Mouse (Mus musculus) lung, embryonic 16.5 days (tissue): ENCODE measurements around the gene Olfr1143. TPM values are rescaled to one million over a fixed set of nuclear protein-coding genes. Genes with fewer than 3 reads are reported as not detected.

Experiments
- ATAC-seq: fragments of 200-750 bp; cut with Nextera tagmentation; 2 replicates; pipeline ENCODE4 v1.8.0; 2017; ENCODE audit warnings: low read depth, mild to moderate bottlenecking, moderate library complexity
- H3K27ac ChIP-seq: fragments of 300-500 bp; sonication (generic); 2 replicates; pipeline ENCODE4 v1.5.1; 2014; ENCODE audit warnings: mild to moderate bottlenecking, control low read depth, low read length
- H3K27me3 ChIP-seq: fragments of 300-500 bp; sonication (generic); 2 replicates; pipeline ENCODE4 v1.6.1; 2014; ENCODE audit warnings: low read depth, low read length, mixed read lengths; ENCODE audit not compliant: control insufficient read depth, insufficient read depth
- H3K36me3 ChIP-seq: fragments of 300-500 bp; sonication (generic); 2 replicates; pipeline ENCODE4 v1.6.1; 2014; ENCODE audit warnings: low read length; ENCODE audit not compliant: control insufficient read depth, insufficient read depth
- H3K4me1 ChIP-seq: fragments of 300-500 bp; sonication (generic); replicated peaks from 2 replicates; pipeline ENCODE4 v1.6.1; 2014; ENCODE audit warnings: low read length, mixed read lengths; ENCODE audit not compliant: control insufficient read depth, insufficient read depth
- H3K4me2 ChIP-seq: fragments of 300-500 bp; sonication (generic); 2 replicates; pipeline ENCODE4 v1.6.1; 2014; ENCODE audit warnings: low read depth, low read length, control low read depth
- H3K4me3 ChIP-seq: fragments of 300-500 bp; sonication (generic); 2 replicates; pipeline ENCODE4 v1.5.1; 2014; ENCODE audit warnings: mild to moderate bottlenecking, low read length, control low read depth
- H3K9ac ChIP-seq: fragments of 300-500 bp; sonication (generic); 2 replicates; pipeline ENCODE4 v1.6.1; 2014; ENCODE audit warnings: low read length, control low read depth
- H3K9me3 ChIP-seq: fragments of 300-500 bp; sonication (generic); 2 replicates; pipeline ENCODE4 v1.6.1; 2016; ENCODE audit warnings: low read length; ENCODE audit not compliant: control insufficient read depth
- WGBS: fragments of 180-500 bp; shearing (Covaris S2); extraction: QIAGEN DNeasy Blood & Tissue Kit; methylation state at CpG from one replicate; pipeline ENCODE4 v1.1.7; 2014; 5-methylcytosine and 5-hydroxymethylcytosine counted together
- polyA plus RNA-seq: library from polyadenylated mRNA; unstranded; fragments of >200 nt; fragmentation: Nextera tagmentation; extraction: Ambion mirVana; gene quantifications from 2 replicates; pipeline ENCODE4 v1.2.1, GENCODE M21; 2015

Olfr1143 gene
- polyA plus RNA-seq = not detected in 2 replicates

DNA sequence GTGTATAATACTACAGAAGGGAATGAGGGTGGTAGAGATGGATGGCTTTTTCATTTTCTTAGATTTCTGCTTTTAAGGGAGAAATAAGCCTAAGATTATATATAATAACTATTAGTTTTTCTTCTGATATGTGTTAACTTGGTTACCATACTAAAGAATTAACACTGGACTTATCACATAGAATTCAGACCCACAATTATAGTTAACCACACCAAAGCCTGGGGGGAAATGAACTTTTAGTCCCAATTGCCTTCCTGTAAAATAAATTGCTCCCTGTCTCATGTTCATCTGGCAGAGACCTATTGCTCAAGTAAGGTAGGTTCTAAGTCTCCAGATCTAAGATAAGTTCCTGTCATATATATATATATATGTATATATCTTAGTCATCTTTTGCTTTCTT, at the start of gene Olfr1143:
Olfr1143 (plus strand) TSS at position 301 of the 400 bp plus-strand sequence.
- no peak within 1 kb of the TSS for H3K27ac ChIP-seq
- H3K36me3 ChIP-seq = no peaks in the 10 kb centered on the region
- no peak within 1 kb of the TSS for H3K9ac ChIP-seq
- no peak within 1 kb of the TSS for H3K4me3 ChIP-seq
- H3K27me3 ChIP-seq = no peaks in the 10 kb centered on the region
- no peak for ATAC-seq
- H3K9me3 ChIP-seq = no peaks in the 10 kb centered on the region
- H3K4me2 ChIP-seq = no peak within 1 kb of the TSS
- no peaks in the 10 kb centered on the region for H3K4me1 ChIP-seq

GRCm38 (mm10) chr2:87753891-87754290, 46.5 kb upstream of the Olfr1143 start, which contains the start of gene Olfr1141:
Olfr1141 (minus strand) TSS chr2:87753991.
- H3K4me3 ChIP-seq = no peak within 1 kb of the TSS
- 80% methylated on average over 1 of the region's 1 CpGs for whole genome bisulfite sequencing
- H3K4me2 ChIP-seq = no peak within 1 kb of the TSS
- no peaks in the 10 kb centered on the region for H3K27me3 ChIP-seq
- H3K9ac ChIP-seq = no peak within 1 kb of the TSS
- ATAC-seq = no peak
- H3K27ac ChIP-seq = no peak within 1 kb of the TSS
- no peaks in the 10 kb centered on the region for H3K36me3 ChIP-seq
- no peaks in the 10 kb centered on the region for H3K9me3 ChIP-seq
- no peaks in the 10 kb centered on the region for H3K4me1 ChIP-seq

GRCm38 (mm10) chr2:87776143-87776542, 24.2 kb upstream of the Olfr1143 start:
- Histone ChIP-seq H3K9ac (no peak overlapping the region), H3K36me3 (no peaks in the 10 kb centered on the region), H3K27ac (no peak overlapping the region), H3K9me3 (no peaks in the 10 kb centered on the region), H3K4me1 (no peaks in the 10 kb centered on the region), H3K4me2 (no peak overlapping the region), H3K4me3 (no peak overlapping the region), H3K27me3 (no peaks in the 10 kb centered on the region)
- WGBS = 24% methylated on average over 1 of the region's 1 CpGs
- no peak for ATAC-seq

DNA sequence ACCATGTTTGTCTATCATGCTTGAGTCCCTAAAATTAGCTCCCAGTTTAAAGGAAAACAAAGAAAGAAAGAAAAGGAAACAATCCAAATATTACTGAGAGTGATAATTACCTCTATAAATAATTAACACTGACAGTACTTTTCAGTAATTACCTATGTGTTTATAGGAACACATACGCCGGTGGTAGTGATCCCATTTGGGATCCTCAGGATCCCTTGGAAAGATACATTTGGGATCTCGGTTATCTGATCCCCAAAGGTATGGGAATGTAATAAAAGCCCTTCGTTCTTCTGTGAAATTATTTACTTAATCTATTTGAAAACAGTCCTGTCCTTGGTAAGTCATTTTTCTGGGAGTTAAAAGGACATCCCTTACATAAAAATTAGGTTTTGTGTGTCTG, 21.2 kb upstream of the Olfr1143 start, which contains the start of gene Olfr152:
Olfr152 (plus strand) TSS at position 301 of the 400 bp plus-strand sequence.
- ATAC-seq = no peak
- Histone ChIP-seq H3K9me3 (no peaks in the 10 kb centered on the region), H3K9ac (no peak within 1 kb of the TSS), H3K36me3 (no peaks in the 10 kb centered on the region), H3K4me1 (no peaks in the 10 kb centered on the region), H3K27me3 (no peaks in the 10 kb centered on the region), H3K4me3 (no peak within 1 kb of the TSS), H3K4me2 (no peak within 1 kb of the TSS), H3K27ac (no peak within 1 kb of the TSS)
- 71% methylated on average over 4 of the region's 4 CpGs for WGBS

GRCm38 (mm10) chr2:87809522-87809921, 9.1 kb downstream of the Olfr1143 start, which contains the start of gene Olfr1145:
Olfr1145 (plus strand) TSS chr2:87809822.
- Histone ChIP-seq H3K4me2 (no peak within 1 kb of the TSS), H3K4me3 (no peak within 1 kb of the TSS), H3K27ac (no peak within 1 kb of the TSS), H3K4me1 (no peaks in the 10 kb centered on the region), H3K27me3 (no peaks in the 10 kb centered on the region), H3K9me3 (no peaks in the 10 kb centered on the region), H3K9ac (no peak within 1 kb of the TSS), H3K36me3 (no peaks in the 10 kb centered on the region)
- no peak for ATAC-seq
- WGBS = 74% methylated on average over 1 of the region's 1 CpGs

GRCm38 (mm10) chr2:87830233-87830632, 29.8 kb downstream of the Olfr1143 start, which contains the start of gene Olfr1148:
Olfr1148 (plus strand) TSS chr2:87830533.
- H3K9me3 ChIP-seq = no peaks in the 10 kb centered on the region
- WGBS = 89% methylated on average over 1 of the region's 1 CpGs

GRCm38 (mm10) chr2:87843693-87844092, 43.3 kb downstream of the Olfr1143 start, which contains the start of gene Olfr1150-ps1:
Olfr1150-ps1 (plus strand) TSS chr2:87843993.
- Histone ChIP-seq H3K4me1 (no peaks in the 10 kb centered on the region), H3K9me3 (no peaks in the 10 kb centered on the region), H3K27me3 (no peaks in the 10 kb centered on the region), H3K36me3 (no peaks in the 10 kb centered on the region), H3K27ac (no peak within 1 kb of the TSS), H3K4me3 (no peak within 1 kb of the TSS), H3K4me2 (no peak within 1 kb of the TSS), H3K9ac (no peak within 1 kb of the TSS)
- WGBS = 71% methylated on average over 1 of the region's 1 CpGs
- no peak for ATAC-seq

More at GRCm38 (mm10) chr2:87830233-87830632, 29.8 kb downstream of the Olfr1143 start, which contains the start of gene Olfr1148:
- ATAC-seq = no peak
- no peaks in the 10 kb centered on the region for H3K4me1 ChIP-seq
- H3K9ac ChIP-seq = no peak within 1 kb of the TSS
- H3K27me3 ChIP-seq = no peaks in the 10 kb centered on the region
- no peaks in the 10 kb centered on the region for H3K36me3 ChIP-seq
- no peak within 1 kb of the TSS for H3K4me3 ChIP-seq
- no peak within 1 kb of the TSS for H3K4me2 ChIP-seq
- H3K27ac ChIP-seq = no peak within 1 kb of the TSS

Other genes starting within 250 kb of the Olfr1143 start
- not detected in 2 replicates for gene Olfr1129, start 226.7 kb upstream of the Olfr1143 start, polyA plus RNA-seq
- gene Olfr1130, start 194.4 kb upstream of the Olfr1143 start, polyA plus RNA-seq = not detected in 2 replicates
- gene Olfr1131, start 173.5 kb upstream of the Olfr1143 start, polyA plus RNA-seq = not detected in 2 replicates
- not detected in 2 replicates for gene Olfr1132, start 163.1 kb upstream of the Olfr1143 start, polyA plus RNA-seq
- gene Olfr1133, start 153.2 kb upstream of the Olfr1143 start, polyA plus RNA-seq = not detected in 2 replicates
- not detected in 2 replicates for gene Olfr1134, start 142.1 kb upstream of the Olfr1143 start, polyA plus RNA-seq
- gene Olfr1135, start 126.9 kb upstream of the Olfr1143 start, polyA plus RNA-seq = not detected in 2 replicates
- gene Olfr1136, start 106.6 kb upstream of the Olfr1143 start, polyA plus RNA-seq = not detected in 2 replicates
- gene Olfr1137, start 87.4 kb upstream of the Olfr1143 start, polyA plus RNA-seq = not detected in 2 replicates
- not detected in 2 replicates for gene Olfr1138, start 60.6 kb upstream of the Olfr1143 start, polyA plus RNA-seq
- not detected in 2 replicates for gene Olfr1140, start 56.8 kb upstream of the Olfr1143 start, polyA plus RNA-seq
- not detected in 2 replicates for gene Olfr1141, start 46.6 kb upstream of the Olfr1143 start, polyA plus RNA-seq
- not detected in 2 replicates for gene Olfr152, start 21.1 kb upstream of the Olfr1143 start, polyA plus RNA-seq
- not detected in 2 replicates for gene Olfr1145, start 9.2 kb downstream of the Olfr1143 start, polyA plus RNA-seq
- not detected in 2 replicates for gene Olfr1148, start 29.9 kb downstream of the Olfr1143 start, polyA plus RNA-seq
- not detected in 2 replicates for gene Olfr1150-ps1, start 43.4 kb downstream of the Olfr1143 start, polyA plus RNA-seq
- gene Olfr1151, start 55.3 kb downstream of the Olfr1143 start, polyA plus RNA-seq = not detected in 2 replicates
- gene Olfr1152, start 65.9 kb downstream of the Olfr1143 start, polyA plus RNA-seq = not detected in 2 replicates
- gene Olfr1153, start 94.4 kb downstream of the Olfr1143 start, polyA plus RNA-seq = not detected in 2 replicates
- gene Olfr1154, start 104.6 kb downstream of the Olfr1143 start, polyA plus RNA-seq = not detected in 2 replicates
- not detected in 2 replicates for gene Olfr1155, start 144.5 kb downstream of the Olfr1143 start, polyA plus RNA-seq
- not detected in 2 replicates for gene Olfr1156, start 152.5 kb downstream of the Olfr1143 start, polyA plus RNA-seq
- not detected in 2 replicates for gene Olfr1157, start 167.7 kb downstream of the Olfr1143 start, polyA plus RNA-seq
- not detected in 2 replicates for gene Olfr74, start 174.1 kb downstream of the Olfr1143 start, polyA plus RNA-seq
- not detected in 2 replicates for gene Olfr1158, start 189.5 kb downstream of the Olfr1143 start, polyA plus RNA-seq
- gene Olfr1160, start 207.7 kb downstream of the Olfr1143 start, polyA plus RNA-seq = not detected in 2 replicates
- gene Olfr1161, start 222.2 kb downstream of the Olfr1143 start, polyA plus RNA-seq = not detected in 2 replicates
- gene Olfr73, start 237.1 kb downstream of the Olfr1143 start, polyA plus RNA-seq = not detected in 2 replicates